Mouse (Mus musculus): ENCODE measurements around the gene Dock9.

GRCm38 (mm10) chr14:121549834-121550233 is 247.8 kb downstream of the Dock9 start:
- TF ChIP-seq CTCF (conservative IDR thresholded peaks at IDR 0.05; ENCODE audit: insufficient read depth, insufficient read length, low read depth, low read length) (no peak), POLR2A (IDR thresholded peaks at IDR 0.05; ENCODE audit: low read depth, low read length) (no peak)
